Mouse (Mus musculus): Measurements from ENCODE around the gene Btc.

DNA sequence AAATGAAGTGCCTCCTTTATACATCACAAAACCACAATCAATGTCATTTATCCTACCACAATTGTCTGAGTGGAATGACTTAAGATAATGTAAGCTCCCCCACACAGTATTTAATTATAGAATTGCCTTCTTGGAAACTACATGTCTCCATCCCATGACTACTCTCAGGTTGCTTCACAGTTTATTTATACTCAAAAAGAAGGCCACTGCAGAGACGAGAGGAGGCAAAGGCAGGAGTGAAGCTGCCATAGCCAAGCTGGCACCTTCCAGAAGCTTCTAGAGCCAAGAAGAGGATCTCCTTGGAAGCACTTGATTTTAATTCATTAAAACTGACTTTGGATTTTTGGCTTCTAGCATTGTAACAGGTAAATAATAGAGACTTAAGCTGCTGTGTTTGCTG, 81.0 kb downstream of the Btc start:
- TF ChIP-seq CTCF (IDR thresholded peaks at IDR 0.05; ENCODE audit: control insufficient read depth, insufficient read depth, insufficient replicate concordance, low read depth, low read length) (no peak), POLR2A (IDR thresholded peaks at IDR 0.05; ENCODE audit: control insufficient read depth, low read depth, low read length) (no peak)
